Mouse (Mus musculus) MEL (cell line): ENCODE results near the gene Bad. TPM values are rescaled to one million over a fixed set of nuclear protein-coding genes. Genes with fewer than 3 reads are reported as not detected.

Source experiments
- DNase-seq: peaks from one replicate; pipeline ENCODE4 v3.0.0; 2011; ENCODE audit warnings: low read depth, low spot score
- H3K27ac ChIP-seq: 2 replicates; pipeline ENCODE4 v1.5.1; 2012; ENCODE audit warnings: low read depth, mild to moderate bottlenecking, control low read depth, low read length, moderate library complexity; ENCODE audit not compliant: control insufficient read depth
- H3K27me3 ChIP-seq, 2 experiments: fragments of 150-350 bp in 1 of 2; sonication (generic) in 1 of 2; 2 replicates each; pipeline ENCODE4 v1.6.1; 2012; ENCODE audit warnings: low read length in 2 of 2, mild to moderate bottlenecking in 2 of 2, improper control_type of control experiment in 1 of 2, moderate library complexity in 1 of 2; ENCODE audit not compliant: insufficient read depth in 2 of 2, control insufficient read depth in 1 of 2
- H3K36me3 ChIP-seq, 2 experiments: 2 replicates each; pipeline ENCODE4 v1.6.1; 2012 to 2014; ENCODE audit warnings: low read length in 2 of 2, improper control_type of control experiment in 1 of 2, inconsistent platforms in 1 of 2, mild to moderate bottlenecking in 1 of 2; ENCODE audit not compliant: insufficient read depth in 2 of 2, control insufficient read depth in 1 of 2
- H3K4me1 ChIP-seq, 2 experiments: fragments of 150-350 bp in 1 of 2; sonication (generic) in 1 of 2; 2 replicates each; pipeline ENCODE4 v1.6.1; 2012; ENCODE audit warnings: low read length in 2 of 2, improper control_type of control experiment in 1 of 2, mild to moderate bottlenecking in 1 of 2; ENCODE audit not compliant: insufficient read depth in 2 of 2, control insufficient read depth in 1 of 2
- H3K4me3 ChIP-seq, 2 experiments: fragments of 150-350 bp in 1 of 2; sonication (generic) in 1 of 2; 2 replicates each; pipeline ENCODE4 v1.5.1; 2012; ENCODE audit warnings: low read depth in 2 of 2, low read length in 2 of 2, mild to moderate bottlenecking in 2 of 2, moderate library complexity in 2 of 2, control low read depth in 1 of 2, improper control_type of control experiment in 1 of 2; ENCODE audit not compliant: control insufficient read depth in 1 of 2, insufficient read depth in 1 of 2
- H3K79me2 ChIP-seq: 2 replicates; pipeline ENCODE4 v1.6.1; 2012; ENCODE audit warnings: mild to moderate bottlenecking, low read length, moderate library complexity; ENCODE audit not compliant: control insufficient read depth, poor library complexity, insufficient read depth
- H3K9ac ChIP-seq: 2 replicates; pipeline ENCODE4 v1.6.1; 2012; ENCODE audit warnings: low read depth, mild to moderate bottlenecking, control low read depth, low read length, moderate library complexity; ENCODE audit not compliant: control insufficient read depth, poor library complexity, severe bottlenecking
- H3K9me3 ChIP-seq: fragments of 150-350 bp; sonication (generic); replicated peaks from 2 replicates; pipeline ENCODE4 v1.6.1; 2012; ENCODE audit warnings: mild to moderate bottlenecking, low read length, improper control_type of control experiment, moderate library complexity; ENCODE audit not compliant: insufficient read depth
- BHLHE40 ChIP-seq: IDR thresholded peaks from 2 replicates; pipeline ENCODE4 v1.6.1; 2012; ENCODE audit warnings: low read depth, mild to moderate bottlenecking, inconsistent platforms, low read length, improper control_type of control experiment, borderline replicate concordance
- E2F4 ChIP-seq: IDR thresholded peaks from 2 replicates; pipeline ENCODE4 v1.6.1; 2011; ENCODE audit warnings: low read depth, low read length, improper control_type of control experiment, borderline replicate concordance
- ELF1 ChIP-seq: IDR thresholded peaks from 2 replicates; pipeline ENCODE4 v1.6.1; 2014; ENCODE audit warnings: low read depth, mild to moderate bottlenecking, inconsistent platforms, low read length, improper control_type of control experiment, moderate library complexity
- EP300 ChIP-seq, 2 experiments: IDR thresholded peaks; 2 replicates each; pipeline ENCODE4 v1.6.1; 2011; ENCODE audit warnings: improper control_type of control experiment in 2 of 2, low read length in 2 of 2, low read depth in 1 of 2, mild to moderate bottlenecking in 1 of 2
- ETS1 ChIP-seq: IDR thresholded peaks from 2 replicates; pipeline ENCODE4 v1.6.1; 2012; ENCODE audit warnings: low read depth, mild to moderate bottlenecking, inconsistent platforms, low read length, improper control_type of control experiment, moderate library complexity
- HCFC1 ChIP-seq: IDR thresholded peaks from 2 replicates; pipeline ENCODE4 v1.6.1; 2012; ENCODE audit warnings: low read depth, mild to moderate bottlenecking, inconsistent platforms, low read length, improper control_type of control experiment, moderate library complexity
- KAT2A ChIP-seq: conservative IDR thresholded peaks from 2 replicates; pipeline ENCODE4 v1.6.1; 2012; ENCODE audit warnings: low read depth, low read length, improper control_type of control experiment, inconsistent platforms
- MAFK ChIP-seq: IDR thresholded peaks from 2 replicates; pipeline ENCODE4 v1.6.1; 2011; ENCODE audit warnings: low read depth, mild to moderate bottlenecking, low read length, improper control_type of control experiment, borderline replicate concordance
- MAX ChIP-seq: IDR thresholded peaks from 2 replicates; pipeline ENCODE4 v1.6.1; 2011; ENCODE audit warnings: low read length, improper control_type of control experiment
- MXI1 ChIP-seq: IDR thresholded peaks from 2 replicates; pipeline ENCODE4 v1.6.1; 2011; ENCODE audit warnings: mild to moderate bottlenecking, low read depth, low read length, improper control_type of control experiment
- MYB ChIP-seq: IDR thresholded peaks from 2 replicates; pipeline ENCODE4 v1.6.1; 2011; ENCODE audit warnings: mild to moderate bottlenecking, low read depth, low read length, improper control_type of control experiment
- MYC ChIP-seq: IDR thresholded peaks from 2 replicates; pipeline ENCODE4 v1.6.1; 2011; ENCODE audit warnings: low read depth, mild to moderate bottlenecking, low read length, improper control_type of control experiment, moderate library complexity
- NELFE ChIP-seq: IDR thresholded peaks from 2 replicates; pipeline ENCODE4 v1.6.1; 2011; ENCODE audit warnings: low read depth, low read length, improper control_type of control experiment
- NRF1 ChIP-seq: IDR thresholded peaks from 2 replicates; pipeline ENCODE4 v1.6.1; 2014; ENCODE audit warnings: low read depth, mild to moderate bottlenecking, inconsistent platforms, low read length, improper control_type of control experiment, moderate library complexity; ENCODE audit not compliant: poor library complexity, insufficient read depth, severe bottlenecking
- POLR2A ChIP-seq, 2 experiments: IDR thresholded peaks; 2 replicates each; pipeline ENCODE4 v1.6.1; 2011 to 2012; ENCODE audit warnings: low read length in 2 of 2, mild to moderate bottlenecking in 2 of 2, control low read depth in 1 of 2, improper control_type of control experiment in 1 of 2, low read depth in 1 of 2, moderate library complexity in 1 of 2; ENCODE audit not compliant: control insufficient read depth in 1 of 2, insufficient read depth in 1 of 2, poor library complexity in 1 of 2
- POLR2AphosphoS2 ChIP-seq: IDR thresholded peaks from 2 replicates; pipeline ENCODE4 v1.6.1; 2011; ENCODE audit warnings: low read length, improper control_type of control experiment
- POLR2AphosphoS5 ChIP-seq: IDR thresholded peaks from 2 replicates; pipeline ENCODE4 v1.6.1; 2012; ENCODE audit warnings: low read depth, borderline replicate concordance, mild to moderate bottlenecking, inconsistent platforms, low read length, moderate library complexity, mixed read lengths
- RCOR1 ChIP-seq: IDR thresholded peaks from 2 replicates; pipeline ENCODE4 v1.6.1; 2012; ENCODE audit warnings: low read depth, mild to moderate bottlenecking, inconsistent platforms, low read length, improper control_type of control experiment
- SIN3A ChIP-seq: IDR thresholded peaks from 2 replicates; pipeline ENCODE4 v1.6.1; 2012; ENCODE audit warnings: low read length, improper control_type of control experiment, inconsistent platforms
- TBP ChIP-seq: IDR thresholded peaks from 2 replicates; pipeline ENCODE4 v1.8.0; 2011; ENCODE audit warnings: low read depth, low read length, improper control_type of control experiment
- TCF12 ChIP-seq: IDR thresholded peaks from 2 replicates; pipeline ENCODE4 v1.6.1; 2014; ENCODE audit warnings: low read depth, mild to moderate bottlenecking, inconsistent platforms, low read length, improper control_type of control experiment, moderate library complexity
- USF1 ChIP-seq: IDR thresholded peaks from 2 replicates; pipeline ENCODE4 v1.6.1; 2014; ENCODE audit warnings: low read depth, mild to moderate bottlenecking, inconsistent platforms, low read length, improper control_type of control experiment, moderate library complexity
- ZKSCAN1 ChIP-seq: IDR thresholded peaks from 2 replicates; pipeline ENCODE4 v1.6.1; 2012; ENCODE audit warnings: low read depth, mild to moderate bottlenecking, inconsistent platforms, low read length, improper control_type of control experiment, moderate library complexity
- ZMIZ1 ChIP-seq: IDR thresholded peaks from 2 replicates; pipeline ENCODE4 v1.6.1; 2012; ENCODE audit warnings: low read depth, mild to moderate bottlenecking, inconsistent platforms, low read length, improper control_type of control experiment, moderate library complexity
- polyA plus RNA-seq, 2 experiments: library from polyadenylated mRNA; stranded (reverse) in 1 of 2; unstranded in 1 of 2; fragments of >175 nt in 1 of 2; fragments of >200 nt in 1 of 2; gene quantifications; 2 replicates each; pipeline versions ENCODE4 v1.2.1 to v1.2.4; 2012; ENCODE audit warnings: low replicate concordance in 2 of 2, low read depth in 1 of 2; ENCODE audit not compliant: insufficient read length in 2 of 2, insufficient read depth in 1 of 2, missing spikeins in 1 of 2
- total RNA-seq: library from RNA; depleted of rRNA; stranded (reverse); fragments of 300-350 nt; gene quantifications from 2 replicates; pipeline ENCODE4 v1.2.3, GENCODE M21; 2012

Gene Bad
- total and polyA plus RNA-seq, 3 experiments = 51.7 to 69.7 TPM; not detected in 1

DNA sequence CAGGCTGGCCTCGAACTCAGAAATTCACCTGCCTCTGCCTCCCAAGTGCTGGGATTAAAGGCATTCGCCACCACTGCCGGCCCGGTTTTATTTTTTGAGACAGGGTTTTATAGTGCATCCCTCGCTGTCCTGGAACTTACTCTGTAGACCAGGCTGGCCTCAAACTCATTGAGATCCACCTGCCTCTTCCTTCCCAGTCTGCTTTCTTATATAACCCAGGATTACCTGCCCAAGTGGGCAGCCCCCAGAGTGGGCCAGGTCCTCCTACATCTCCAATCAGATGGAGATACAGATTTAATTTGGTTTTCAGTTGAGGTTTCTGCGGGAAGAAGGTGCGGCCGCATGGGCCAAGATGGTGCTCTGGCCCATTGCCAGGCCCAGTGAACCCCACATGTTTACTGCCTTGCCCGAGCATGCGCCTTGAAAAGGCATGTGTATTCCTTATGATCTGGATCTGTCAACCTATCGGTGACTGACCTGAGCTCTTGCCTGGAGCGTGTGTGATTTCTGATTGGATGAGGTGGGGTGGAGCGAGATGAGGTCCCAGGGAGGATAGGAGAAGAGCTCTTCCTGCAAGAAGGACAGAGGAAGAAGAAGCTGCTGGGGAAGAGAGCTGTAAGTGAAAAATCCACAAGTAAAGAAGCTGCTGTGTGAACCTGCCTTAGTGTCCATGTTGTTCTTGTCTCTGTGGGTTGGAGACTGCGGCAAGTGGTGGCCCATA is 47.8 kb upstream of the Bad start:
- Histone ChIP-seq H3K27me3 (no peaks in the 10 kb centered on the region), H3K9me3 (no peaks in the 10 kb centered on the region), H3K79me2 (peaks cover 8% of the 10 kb centered on the region), H3K4me3 (peak overlapping the region; percentile 88 to 90), H3K9ac (peak overlapping the region; percentile 88), H3K36me3 (peaks cover 0 to 15% of the 10 kb centered on the region in 2 experiments; a peak in 3 of 4 replicates), H3K27ac (peak overlapping the region; percentile 96), H3K4me1 (peaks cover 3 to 20% of the 10 kb centered on the region in 2 experiments)
- peak; percentile 95 for DNase-seq
- TF ChIP-seq TBP = peak; percentile 97
- TF ChIP-seq NELFE = peak; percentile 97
- TF ChIP-seq SIN3A = peak; percentile 82
- TF ChIP-seq MAFK = no peak
- peak; percentile 90 for TF ChIP-seq NRF1
- peak; percentile 98 for TF ChIP-seq MAX
- TF ChIP-seq EP300 (IDR thresholded peaks at IDR 0.05; ENCODE audit: low read depth in 1 of 2, low read length in 2 of 2) = 0 out of 4 replicates have a peak, but pooled peaks of 1 of the 2 experiments have one; percentile 28
- no peak; the same call in 1 of the 2 replicates for TF ChIP-seq KAT2A
- peak; percentile 98 for TF ChIP-seq ZMIZ1
- peak; percentile 71 for TF ChIP-seq ELF1
- peak; percentile 86 for TF ChIP-seq MXI1
- TF ChIP-seq RCOR1 = peak; percentile 80
- peak; percentile 58; the same call in 1 of the 2 replicates for TF ChIP-seq TCF12
- peak; percentile 99 for TF ChIP-seq MYC
- no peak for TF ChIP-seq BHLHE40
- peak; percentile 84; the same call in 1 of the 2 replicates for TF ChIP-seq POLR2AphosphoS5
- no peak for TF ChIP-seq ZKSCAN1
- no peak for TF ChIP-seq MYB
- TF ChIP-seq POLR2AphosphoS2 = peak; percentile 97
- TF ChIP-seq ETS1 = peak; percentile 29; the same call in 1 of the 2 replicates
- TF ChIP-seq E2F4 = no peak
- peak; percentile 73 for TF ChIP-seq HCFC1
- TF ChIP-seq POLR2A (IDR thresholded peaks at IDR 0.05; ENCODE audit: control insufficient read depth in 1 of 2, insufficient read depth in 1 of 2, low read depth in 1 of 2, low read length in 2 of 2, poor library complexity in 1 of 2) = peak; percentile 70 to 99
- TF ChIP-seq USF1 = peak; percentile 29; the same call in 1 of the 2 replicates
- TF ChIP-seq, all 39 proteins: peak for 18
